Mouse (Mus musculus) adrenal gland, adult 2 months (tissue): ENCODE results near the gene Lrp8. TPM values are rescaled to one million over a fixed set of nuclear protein-coding genes. Genes with fewer than 3 reads are reported as not detected.
A peak's percentile ranks its signal among the peaks of the same experiment; 100 is the strongest.

ENCODE experiments used
- DNase-seq: peaks from one replicate; pipeline ENCODE4 v3.0.0; 2021
- long read RNA-seq: library from polyadenylated mRNA; stranded (forward); transcript quantifications from one replicate; pipeline ENCODE4 v2.0.0, GENCODE M21; 2021
- polyA plus RNA-seq: library from polyadenylated mRNA; depleted of rRNA; stranded (reverse); fragments of >200 nt; gene quantifications from 2 replicates; pipeline ENCODE4 v1.2.3, GENCODE M21; 2012; rRNA removed
- total RNA-seq, 2 experiments: library from RNA; stranded (reverse); gene quantifications; 2 replicates each; pipeline ENCODE4 v1.2.3; 2021

Lrp8 gene
- 1 to 10 TPM; 9.5 to 9.8 TPM for total RNA-seq
- 14.0 and 15.9 TPM in 2 replicates for polyA plus RNA-seq
- long read RNA-seq, partial matches to known transcripts = 1 of 3 reads
- long read RNA-seq, other reads (novel, unspliced or antisense) = 2 of 3 reads

GRCm38 (mm10) chr4:107802185-107802449 lies at the start of gene Lrp8:
Gene Lrp8 (plus strand): TSS chr4:107802261.
- DNase-seq = no peak

GRCm38 (mm10) chr4:107756222-107756621 lies 45.8 kb upstream of the Lrp8 start:
- no peak for DNase-seq

GRCm38 (mm10) chr4:107757487-107758470 lies 44.3 kb upstream of the Lrp8 start:
- no peak for DNase-seq

- no peak for DNase-seq
Observed at GRCm38 (mm10) chr4:107758938-107759337, 43.1 kb upstream of the Lrp8 start.

GRCm38 (mm10) chr4:107763001-107763400 lies 39.1 kb upstream of the Lrp8 start:
- DNase-seq = no peak

GRCm38 (mm10) chr4:107763598-107763997 lies 38.5 kb upstream of the Lrp8 start:
- DNase-seq = no peak

- no peak for DNase-seq
Observed at GRCm38 (mm10) chr4:107765196-107765813, 36.8 kb upstream of the Lrp8 start.

- no peak for DNase-seq
Observed at GRCm38 (mm10) chr4:107766182-107766581, 35.9 kb upstream of the Lrp8 start.

- no peak for DNase-seq
Observed at GRCm38 (mm10) chr4:107772122-107772825, 29.8 kb upstream of the Lrp8 start.

GRCm38 (mm10) chr4:107774868-107775267 lies 27.2 kb upstream of the Lrp8 start:
- no peak for DNase-seq

- no peak for DNase-seq
Observed at GRCm38 (mm10) chr4:107775672-107776071, 26.4 kb upstream of the Lrp8 start.

GRCm38 (mm10) chr4:107776990-107777673 lies 24.9 kb upstream of the Lrp8 start:
- DNase-seq = no peak

- no peak for DNase-seq
Observed at GRCm38 (mm10) chr4:107783541-107783940, 18.5 kb upstream of the Lrp8 start.

- no peak for DNase-seq
Observed at GRCm38 (mm10) chr4:107788841-107789240, 13.2 kb upstream of the Lrp8 start.

GRCm38 (mm10) chr4:107800801-107801200 lies 1.3 kb upstream of the Lrp8 start:
- no peak for DNase-seq

- peak; percentile 93 for DNase-seq
Observed at GRCm38 (mm10) chr4:107801366-107802184, 486 bp upstream of the Lrp8 start.

GRCm38 (mm10) chr4:107802450-107803331 lies 630 bp downstream of the Lrp8 start:
- DNase-seq = peak; percentile 39

GRCm38 (mm10) chr4:107803351-107804106 lies 1.5 kb downstream of the Lrp8 start:
- DNase-seq = peak; percentile 96

GRCm38 (mm10) chr4:107805491-107805890 lies 3.4 kb downstream of the Lrp8 start:
- no peak for DNase-seq
